Mouse (Mus musculus) MN1 (cell line): ENCODE data around the gene Ube2m.

ENCODE experiments used
- DNase-seq: peaks from one replicate; pipeline ENCODE4 v3.0.0-alpha.2; 2016; ENCODE audit warnings: low spot score

The Ube2m gene

DNA sequence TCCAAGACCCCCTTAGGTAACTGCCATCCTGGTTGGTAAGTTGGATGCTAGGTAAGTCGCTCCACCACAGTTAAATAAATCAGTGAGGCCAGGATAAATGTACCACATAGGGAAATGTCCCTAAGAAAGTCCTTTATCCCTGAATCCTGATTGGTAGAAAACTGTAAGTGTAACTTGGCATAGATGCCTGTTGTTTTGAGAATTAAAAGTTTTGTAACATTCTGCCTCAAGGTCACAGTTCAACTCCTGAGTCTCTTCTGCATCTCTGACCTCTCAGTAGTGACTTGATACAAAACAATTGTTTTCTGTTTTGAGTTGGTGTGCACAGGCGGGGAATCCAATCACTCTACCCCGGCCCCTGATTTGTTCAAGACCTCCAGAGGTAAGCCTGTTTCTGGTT, 39.2 kb downstream of the Ube2m start, which contains the start of gene Trim28:
TSS of gene Trim28 (plus strand) at position 264 of the 400 bp plus-strand sequence.
- DNase-seq, result no peak

DNA sequence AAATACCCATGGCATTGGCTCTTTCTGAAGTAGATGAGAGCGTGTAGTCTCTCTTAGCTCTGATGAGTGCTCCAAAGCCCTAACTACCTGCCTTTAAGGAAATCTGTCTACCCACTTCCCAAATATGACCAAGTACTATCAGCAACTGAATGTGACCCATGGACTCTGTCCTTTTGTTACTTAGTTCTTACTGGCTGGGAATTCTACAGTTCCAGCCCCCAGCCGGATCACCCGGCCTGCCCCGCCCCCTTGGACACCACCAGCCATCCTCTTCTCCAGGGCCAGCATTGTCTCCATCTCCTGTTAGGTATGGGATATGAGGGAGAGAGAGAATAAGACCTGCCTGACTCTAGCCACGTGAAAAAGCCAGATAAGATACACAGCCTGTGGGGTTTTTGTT, 40.0 kb downstream of the Ube2m start, which contains the start of gene Slc27a5:
TSS of gene Slc27a5 (minus strand) at position 140 of the 400 bp plus-strand sequence.
- no peak for DNase-seq

DNA sequence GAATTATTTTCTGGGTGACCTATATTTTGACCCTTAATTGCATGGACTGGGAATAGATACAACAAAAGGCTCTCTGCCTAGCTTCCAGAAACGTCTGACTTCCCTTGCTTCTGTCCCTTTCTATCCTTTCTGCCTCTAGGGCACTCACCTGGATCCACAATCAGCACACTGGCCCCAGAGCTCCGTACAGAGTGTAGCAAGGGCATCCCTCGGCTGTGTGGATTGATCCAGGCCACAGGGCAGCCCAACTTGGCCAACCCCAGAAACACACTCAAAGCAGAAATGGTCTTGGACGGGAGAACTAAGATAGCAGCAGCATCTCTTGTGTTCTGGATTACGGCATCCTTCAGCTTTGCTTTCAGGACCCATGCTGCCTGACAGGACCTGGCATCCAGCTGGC, 40.8 kb downstream of the Ube2m start:
- DNase-seq, result no peak

DNA sequence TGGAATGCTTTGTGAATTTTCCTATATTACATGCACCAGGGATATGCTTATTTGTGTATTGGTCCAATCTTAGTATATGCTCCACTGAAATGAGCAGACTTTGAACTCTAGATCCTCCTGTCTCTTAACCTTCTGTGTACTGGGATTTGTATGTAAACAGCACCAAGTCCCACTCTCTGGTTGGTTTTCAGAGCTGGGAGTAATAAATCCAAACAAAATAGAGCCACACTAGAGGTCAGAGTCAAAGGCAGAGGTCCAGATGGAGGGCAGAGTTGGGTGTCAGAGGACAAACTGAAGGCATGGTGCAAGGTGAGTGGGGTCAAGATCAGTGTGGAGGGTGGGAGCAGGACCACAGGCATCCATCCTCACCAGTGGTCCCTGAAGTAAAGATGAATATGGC, 42.2 kb downstream of the Ube2m start:
- DNase-seq, result no peak

DNA sequence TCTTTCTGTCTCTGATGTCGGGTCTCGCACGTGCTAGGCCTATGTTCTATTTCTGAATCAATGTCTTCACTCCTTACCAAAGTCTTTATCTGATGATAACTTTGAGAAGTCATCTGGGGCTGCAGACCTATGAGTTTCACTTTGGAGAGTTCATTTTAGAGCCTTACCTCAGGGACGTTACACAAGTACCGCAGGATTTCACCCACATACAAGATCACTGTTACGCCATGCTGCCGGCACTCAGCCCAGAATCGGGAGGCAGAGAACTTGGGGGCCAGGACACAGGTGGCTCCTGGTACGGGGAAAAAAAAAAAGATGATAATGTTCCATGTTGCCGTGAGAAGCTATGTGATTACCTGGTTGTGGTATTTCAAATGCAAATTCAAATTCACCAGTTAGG, 44.9 kb downstream of the Ube2m start:
- no peak for DNase-seq

DNA sequence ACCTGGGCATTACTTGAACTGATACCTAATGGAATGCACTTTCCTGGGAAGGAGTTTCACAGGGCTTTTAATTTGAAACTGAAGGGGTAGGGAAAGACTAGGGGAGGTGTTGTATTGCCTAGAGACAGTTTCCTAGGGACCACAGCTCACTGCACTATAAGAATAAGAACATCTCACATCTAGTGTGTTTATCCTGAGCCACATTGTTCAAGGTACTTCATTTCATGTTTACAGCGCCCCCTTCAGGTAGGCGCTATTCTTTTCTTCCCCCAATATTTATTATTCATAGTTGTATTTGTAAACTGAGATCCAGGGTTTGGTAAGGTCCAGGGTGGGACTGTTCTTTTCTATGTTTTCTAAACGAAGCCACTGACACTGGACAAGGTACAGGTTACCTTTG, 45.9 kb downstream of the Ube2m start:
- no peak for DNase-seq

DNA sequence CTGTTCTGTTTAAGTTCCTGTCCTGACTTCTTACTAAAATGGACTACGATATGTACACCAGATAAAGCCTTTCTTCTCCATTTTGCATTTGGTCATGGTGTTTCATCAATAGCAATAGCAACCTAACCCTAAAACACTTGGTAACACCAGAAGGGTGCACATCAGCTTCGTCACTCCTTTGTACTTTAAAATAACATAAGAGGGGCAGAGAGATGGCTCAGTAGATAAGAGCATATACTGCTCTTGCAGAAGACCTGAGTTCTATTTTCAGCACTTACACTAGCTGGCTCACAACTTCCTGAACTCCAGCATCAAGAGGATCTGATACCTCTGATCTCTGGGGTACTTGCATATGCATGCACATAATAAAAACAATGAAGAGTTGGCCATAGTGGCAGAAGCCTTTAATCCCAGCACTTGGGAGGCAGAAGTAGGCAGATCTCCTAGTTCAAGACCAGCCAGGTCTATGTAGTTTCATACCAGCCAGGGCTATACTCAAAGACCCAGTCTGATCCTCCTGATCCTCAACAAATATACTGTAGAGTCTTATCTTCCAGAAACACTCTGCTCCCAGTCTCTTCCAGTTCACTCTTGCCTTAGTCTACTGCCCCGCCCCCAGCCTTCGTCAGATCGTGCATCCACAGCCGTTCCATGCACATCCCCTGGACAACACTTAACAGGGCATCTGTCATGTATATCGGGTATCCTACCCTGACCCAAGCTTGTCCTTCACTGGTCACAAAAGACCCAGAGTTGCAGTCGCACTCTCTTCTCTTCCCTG, 50.5 kb downstream of the Ube2m start:
- no peak for DNase-seq

DNA sequence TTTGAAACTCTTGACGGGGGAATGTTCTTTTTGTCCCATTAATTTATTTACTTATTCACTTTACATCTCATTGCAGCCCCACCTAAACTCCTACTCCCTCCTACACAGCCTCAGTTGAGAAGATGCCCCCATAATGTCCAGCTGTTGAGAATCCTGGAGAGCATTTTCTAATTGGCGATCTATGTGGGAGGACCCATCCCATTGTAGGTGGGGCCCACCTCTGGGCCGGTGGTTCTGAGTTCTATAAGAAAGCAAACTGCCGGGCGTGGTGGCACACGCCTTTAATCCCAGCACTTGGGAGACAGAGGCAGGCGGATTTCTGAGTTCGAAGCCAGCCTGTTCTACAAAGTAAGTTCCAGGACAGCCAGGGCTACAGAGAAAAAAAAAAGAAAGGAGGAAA, 51.2 kb downstream of the Ube2m start:
- DNase-seq, result no peak

DNA sequence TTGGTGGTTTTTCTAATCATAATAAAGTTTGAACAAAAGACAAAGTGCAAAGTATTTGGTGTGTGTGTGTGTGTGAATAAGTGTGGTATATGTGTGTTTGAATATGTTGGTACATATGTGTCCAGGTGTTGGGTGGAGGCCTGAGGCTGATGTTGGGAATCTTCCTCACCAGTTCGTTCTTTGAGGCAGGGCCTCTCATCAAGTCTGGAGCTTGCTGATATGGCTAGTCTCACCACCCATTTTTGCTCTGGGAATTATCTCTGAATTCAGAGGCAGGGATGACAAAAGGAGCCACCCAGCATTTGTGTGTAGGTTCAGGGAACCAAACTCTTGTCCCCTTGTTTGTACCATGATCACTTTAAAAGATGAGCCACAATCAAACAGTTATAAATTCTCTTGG, 52.4 kb downstream of the Ube2m start:
- DNase-seq, result no peak
